Mouse (Mus musculus): ENCODE measurements around the gene Psrc1. TPM values are rescaled to one million over a fixed set of nuclear protein-coding genes. Genes with fewer than 3 reads are reported as not detected.

Psrc1 gene
- total and polyA plus RNA-seq, 3 experiments, result 89.1 to 108 (median 106) TPM

- DNase-seq (ENCODE audit: extremely low read depth), result no peak
- dilution Hi-C loops (cut with MboI; ENCODE audit: extremely low pct_ligation_motif_present, extremely low pct_unique_long_range_greater_than_20kb, low sequenced_read_pairs), result no loop called here
Observed at GRCm38 (mm10) chr3:108336878-108337277, 46.8 kb upstream of the Psrc1 start.

GRCm38 (mm10) chr3:108341040-108341439, 42.6 kb upstream of the Psrc1 start:
- dilution Hi-C loops (cut with MboI; ENCODE audit: extremely low pct_ligation_motif_present, extremely low pct_unique_long_range_greater_than_20kb, low sequenced_read_pairs), result no loop called here

More at GRCm38 (mm10) chr3:108336878-108337277, 46.8 kb upstream of the Psrc1 start:
- TF ChIP-seq HCFC1 (IDR thresholded peaks at IDR 0.05; ENCODE audit: low read depth, low read length) (no peak), CTCF (conservative IDR thresholded peaks at IDR 0.05 in 1 of 2, IDR thresholded peaks at IDR 0.05 in 1 of 2; ENCODE audit: low read depth in 2 of 2, low read length in 2 of 2) (no peak), IRF4 (IDR thresholded peaks at IDR 0.05; ENCODE audit: low read depth, low read length) (no peak), JUN (IDR thresholded peaks at IDR 0.05; ENCODE audit: insufficient read depth, low read depth, low read length) (no peak)
- H3K9ac ChIP-seq (ENCODE audit: insufficient read depth, low read depth), result no peak overlapping the region
- no peaks in the 10 kb centered on the region for H3K4me1 ChIP-seq (ENCODE audit: control insufficient read depth in 1 of 2, insufficient read depth in 2 of 2)
- in situ Hi-C loops (cut with MboI; ENCODE audit: low pct_ligation_motif_present, low pct_unique_long_range_greater_than_20kb, low sequenced_read_pairs), result no loop called here
- peaks cover 0 to 5% of the 10 kb centered on the region in 2 experiments for H3K36me3 ChIP-seq (replicated peaks in 1 of 2; ENCODE audit: control insufficient read depth in 1 of 2, insufficient read depth in 1 of 2, low read length in 1 of 2)
- no peak overlapping the region for H3K4me3 ChIP-seq (replicated peaks in 1 of 3; ENCODE audit: low read depth in 2 of 3, low read length in 2 of 3, poor library complexity in 1 of 3)
- H3K4me2 ChIP-seq (ENCODE audit: insufficient read depth, low read depth, poor library complexity, severe bottlenecking), result no peak overlapping the region
- H3K27me3 ChIP-seq (replicated peaks), result no peaks in the 10 kb centered on the region
- no peaks in the 10 kb centered on the region for H3K79me2 ChIP-seq (replicated peaks; ENCODE audit: control insufficient read depth, extremely low read depth, insufficient read depth, poor library complexity, severe bottlenecking)
- no peak overlapping the region for H3K27ac ChIP-seq (ENCODE audit: insufficient read depth, low read depth)
- H3K9me3 ChIP-seq (replicated peaks; ENCODE audit: low read length), result peaks cover 13% of the 10 kb centered on the region

GRCm38 (mm10) chr3:108342185-108342584, 41.5 kb upstream of the Psrc1 start:
- H3K27ac ChIP-seq (ENCODE audit: insufficient read depth, low read depth), result no peak overlapping the region
- in situ Hi-C loops (cut with MboI; ENCODE audit: low pct_ligation_motif_present, low pct_unique_long_range_greater_than_20kb, low sequenced_read_pairs), result no loop called here
- peaks cover 0 to 11% of the 10 kb centered on the region in 2 experiments for H3K36me3 ChIP-seq (replicated peaks in 1 of 2; ENCODE audit: control insufficient read depth in 1 of 2, insufficient read depth in 1 of 2, low read length in 1 of 2)
- no peak overlapping the region for H3K4me2 ChIP-seq (ENCODE audit: insufficient read depth, low read depth, poor library complexity, severe bottlenecking)
- H3K9me3 ChIP-seq (replicated peaks; ENCODE audit: low read length), result peaks cover 8% of the 10 kb centered on the region
- H3K27me3 ChIP-seq (replicated peaks), result no peaks in the 10 kb centered on the region
- no peak for TF ChIP-seq RAD21 (IDR thresholded peaks at IDR 0.05; ENCODE audit: low read depth, low read length)
- TF ChIP-seq GABPA (IDR thresholded peaks at IDR 0.05; ENCODE audit: insufficient replicate concordance, low read depth, low read length), result no peak
- TF ChIP-seq MEF2A (IDR thresholded peaks at IDR 0.05; ENCODE audit: borderline replicate concordance, low read depth, low read length), result no peak
- TF ChIP-seq NRF1 (IDR thresholded peaks at IDR 0.05; ENCODE audit: low read depth, low read length), result no peak
- TF ChIP-seq ZNF384 (IDR thresholded peaks at IDR 0.05; ENCODE audit: low read depth, low read length), result no peak
- no peak overlapping the region for H3K9ac ChIP-seq (ENCODE audit: insufficient read depth, low read depth)
- no peak for DNase-seq (ENCODE audit: extremely low read depth)
- dilution Hi-C loops (cut with MboI; ENCODE audit: extremely low pct_ligation_motif_present, extremely low pct_unique_long_range_greater_than_20kb, low sequenced_read_pairs), result no loop called here
- no peak overlapping the region for H3K4me3 ChIP-seq (replicated peaks in 1 of 3; ENCODE audit: low read depth in 2 of 3, low read length in 2 of 3, poor library complexity in 1 of 3)
- H3K4me1 ChIP-seq (ENCODE audit: control insufficient read depth in 1 of 2, insufficient read depth in 2 of 2), result peaks cover 8 to 32% of the 10 kb centered on the region in 2 experiments
- H3K79me2 ChIP-seq (replicated peaks; ENCODE audit: control insufficient read depth, extremely low read depth, insufficient read depth, poor library complexity, severe bottlenecking), result no peaks in the 10 kb centered on the region

More at GRCm38 (mm10) chr3:108341040-108341439, 42.6 kb upstream of the Psrc1 start:
- Histone ChIP-seq H3K27ac (ENCODE audit: insufficient read depth, low read depth) (no peak overlapping the region), H3K9me3 (replicated peaks; ENCODE audit: low read length) (peaks cover 8% of the 10 kb centered on the region), H3K27me3 (replicated peaks) (no peaks in the 10 kb centered on the region), H3K4me3 (replicated peaks in 1 of 3; ENCODE audit: low read depth in 2 of 3, low read length in 2 of 3, poor library complexity in 1 of 3) (no peak overlapping the region), H3K9ac (ENCODE audit: insufficient read depth, low read depth) (no peak overlapping the region), H3K4me1 (ENCODE audit: control insufficient read depth in 1 of 2, insufficient read depth in 2 of 2) (peaks cover 8 to 20% of the 10 kb centered on the region in 2 experiments), H3K36me3 (replicated peaks in 1 of 2; ENCODE audit: control insufficient read depth in 1 of 2, insufficient read depth in 1 of 2, low read length in 1 of 2) (peaks cover 0 to 8% of the 10 kb centered on the region in 2 experiments), H3K4me2 (ENCODE audit: insufficient read depth, low read depth, poor library complexity, severe bottlenecking) (no peak overlapping the region), H3K79me2 (replicated peaks; ENCODE audit: control insufficient read depth, extremely low read depth, insufficient read depth, poor library complexity, severe bottlenecking) (no peaks in the 10 kb centered on the region)
- TF ChIP-seq KAT2A (IDR thresholded peaks at IDR 0.05; ENCODE audit: insufficient replicate concordance, low read length), result no peak
- no peak for TF ChIP-seq MAX (IDR thresholded peaks at IDR 0.05; ENCODE audit: low read length)
- no peak for TF ChIP-seq TBP (conservative IDR thresholded peaks at IDR 0.05; ENCODE audit: low read depth, low read length)
- TF ChIP-seq ZC3H11A (IDR thresholded peaks at IDR 0.05; ENCODE audit: low read depth, low read length), result no peak
- no peak for TF ChIP-seq E2F4 (IDR thresholded peaks at IDR 0.05; ENCODE audit: insufficient replicate concordance, low read depth, low read length)
- TF ChIP-seq TCF12 (IDR thresholded peaks at IDR 0.05; ENCODE audit: low read depth, low read length), result no peak
- TF ChIP-seq CTCF (conservative IDR thresholded peaks at IDR 0.05 in 1 of 2, IDR thresholded peaks at IDR 0.05 in 1 of 2; ENCODE audit: low read depth in 2 of 2, low read length in 2 of 2), result no peak
- no peak for TF ChIP-seq GABPA (IDR thresholded peaks at IDR 0.05; ENCODE audit: insufficient replicate concordance, low read depth, low read length)
- in situ Hi-C loops (cut with MboI; ENCODE audit: low pct_ligation_motif_present, low pct_unique_long_range_greater_than_20kb, low sequenced_read_pairs), result no loop called here
- DNase-seq (ENCODE audit: extremely low read depth), result no peak
